Mouse (Mus musculus) myocyte (in vitro differentiated cells): ENCODE measurements at regions not wholly inside any gene's neighbourhood (a gene's known extent, or its start where the extent isn't known, plus 50 kb on each side); places are given as distances from the start of the nearest gene placed in this dataset.

Source experiments
- H3K27me3 ChIP-seq: one replicate; pipeline ENCODE4 v1.6.1; 2011; ENCODE audit not compliant: control insufficient read depth, insufficient read depth, insufficient read length
- H3K36me3 ChIP-seq: one replicate; pipeline ENCODE4 v1.6.1; 2011; ENCODE audit not compliant: control insufficient read depth, insufficient read depth
- H3K4me2 ChIP-seq: one replicate; pipeline ENCODE4 v1.6.1; 2011; ENCODE audit warnings: low read depth, control low read depth
- H3K4me3 ChIP-seq: one replicate; pipeline ENCODE4 v1.5.1; 2011; ENCODE audit warnings: mild to moderate bottlenecking, control low read depth, moderate library complexity
- H3K79me2 ChIP-seq: one replicate; pipeline ENCODE4 v1.6.1; 2011; ENCODE audit not compliant: control insufficient read depth, insufficient read depth
- H3ac ChIP-seq: one replicate; pipeline ENCODE4 v1.6.1; 2011; ENCODE audit not compliant: control insufficient read depth, insufficient read length
- CEBPB ChIP-seq: IDR thresholded peaks from 2 replicates; pipeline ENCODE4 v1.6.1; 2011; ENCODE audit warnings: mild to moderate bottlenecking, moderate library complexity; ENCODE audit not compliant: poor library complexity, insufficient read depth, severe bottlenecking
- E2F4 ChIP-seq: IDR thresholded peaks from one replicate; pipeline ENCODE4 v1.6.1; 2011; ENCODE audit warnings: mild to moderate bottlenecking, control low read depth, moderate library complexity; ENCODE audit not compliant: insufficient read depth
- MAX ChIP-seq: IDR thresholded peaks from one replicate; pipeline ENCODE4 v1.6.1; 2011; ENCODE audit warnings: low read depth, mild to moderate bottlenecking, control low read depth
- MYOD1 ChIP-seq, 3 experiments: IDR thresholded peaks; one replicate each; pipeline ENCODE4 v1.6.1; 2011; ENCODE audit warnings: control low read depth in 2 of 3, low read depth in 2 of 3, mild to moderate bottlenecking in 2 of 3, moderate library complexity in 1 of 3; ENCODE audit not compliant: insufficient read length in 2 of 3, control insufficient read depth in 1 of 3
- MYOG ChIP-seq, 3 experiments: IDR thresholded peaks; one replicate each; pipeline ENCODE4 v1.6.1; 2011; ENCODE audit warnings: control low read depth in 2 of 3, low read depth in 2 of 3, mild to moderate bottlenecking in 2 of 3; ENCODE audit not compliant: insufficient read length in 2 of 3, control insufficient read depth in 1 of 3, insufficient read depth in 1 of 3
- POLR2A ChIP-seq: IDR thresholded peaks from one replicate; pipeline ENCODE4 v1.6.1; 2011; ENCODE audit warnings: low read depth, mild to moderate bottlenecking, control low read depth, moderate library complexity; ENCODE audit not compliant: insufficient read length
- POLR2AphosphoS2 ChIP-seq: IDR thresholded peaks from one replicate; pipeline ENCODE4 v1.6.1; 2011; ENCODE audit warnings: low read depth, control low read depth; ENCODE audit not compliant: insufficient read length
- REST ChIP-seq: IDR thresholded peaks from one replicate; pipeline ENCODE4 v1.6.1; 2011; ENCODE audit warnings: mild to moderate bottlenecking, control low read depth, moderate library complexity; ENCODE audit not compliant: insufficient read depth, insufficient read length
- SRF ChIP-seq: IDR thresholded peaks from one replicate; pipeline ENCODE4 v1.6.1; 2011; ENCODE audit warnings: low read depth; ENCODE audit not compliant: control insufficient read depth, insufficient read length
- TCF12 ChIP-seq: IDR thresholded peaks from one replicate; pipeline ENCODE4 v1.6.1; 2011; ENCODE audit warnings: mild to moderate bottlenecking, control low read depth; ENCODE audit not compliant: poor library complexity, insufficient read depth, severe bottlenecking
- TCF3 ChIP-seq: IDR thresholded peaks from one replicate; pipeline ENCODE4 v1.6.1; 2011; ENCODE audit warnings: low read depth, control low read depth; ENCODE audit not compliant: insufficient read length
- USF1 ChIP-seq: IDR thresholded peaks from one replicate; pipeline ENCODE4 v1.6.1; 2011; ENCODE audit warnings: low read depth, mild to moderate bottlenecking, control low read depth, moderate library complexity

GRCm38 (mm10) chr16:74526521-74526920, 114.9 kb upstream of the Robo2 start:
- Histone ChIP-seq H3ac (no peak overlapping the region), H3K4me2 (peak overlapping the region; percentile 51), H3K79me2 (no peaks in the 10 kb centered on the region), H3K4me3 (no peak overlapping the region), H3K36me3 (no peaks in the 10 kb centered on the region), H3K27me3 (no peaks in the 10 kb centered on the region)
- TF ChIP-seq MYOD1 (IDR thresholded peaks at IDR 0.05; ENCODE audit: control insufficient read depth in 1 of 3, insufficient read length in 2 of 3, low read depth in 2 of 3) (peak in 1 of 3 experiments; percentile 1), MAX (no peak), TCF12 (peak; percentile 3)

- Histone ChIP-seq H3K36me3 (no peaks in the 10 kb centered on the region), H3ac (no peak overlapping the region), H3K27me3 (no peaks in the 10 kb centered on the region), H3K4me3 (no peak overlapping the region), H3K4me2 (no peak overlapping the region), H3K79me2 (no peaks in the 10 kb centered on the region)
- TF ChIP-seq MYOD1 (IDR thresholded peaks at IDR 0.05; ENCODE audit: control insufficient read depth in 1 of 3, insufficient read length in 2 of 3, low read depth in 2 of 3) (no peak), TCF3 (no peak), SRF (no peak), MYOG (IDR thresholded peaks at IDR 0.05; ENCODE audit: control insufficient read depth in 1 of 3, insufficient read depth in 1 of 3, insufficient read length in 2 of 3, low read depth in 2 of 3) (no peak), MAX (no peak), POLR2AphosphoS2 (no peak), TCF12 (no peak), REST (no peak), USF1 (no peak), E2F4 (no peak), POLR2A (no peak), CEBPB (no peak)
Measured at GRCm38 (mm10) chr16:74520501-74520900, 108.9 kb upstream of the Robo2 start.

GRCm38 (mm10) chr16:74517888-74518287, 106.3 kb upstream of the Robo2 start:
- Histone ChIP-seq H3K36me3 (no peaks in the 10 kb centered on the region), H3ac (no peak overlapping the region), H3K4me3 (no peak overlapping the region), H3K27me3 (no peaks in the 10 kb centered on the region), H3K79me2 (no peaks in the 10 kb centered on the region), H3K4me2 (no peak overlapping the region)
- TF ChIP-seq POLR2AphosphoS2: no peak
- TF ChIP-seq SRF: no peak
- TF ChIP-seq MYOG (IDR thresholded peaks at IDR 0.05; ENCODE audit: control insufficient read depth in 1 of 3, insufficient read depth in 1 of 3, insufficient read length in 2 of 3, low read depth in 2 of 3): no peak
- no peak for TF ChIP-seq POLR2A
- no peak for TF ChIP-seq MYOD1 (IDR thresholded peaks at IDR 0.05; ENCODE audit: control insufficient read depth in 1 of 3, insufficient read length in 2 of 3, low read depth in 2 of 3)

- Histone ChIP-seq H3K27me3 (no peaks in the 10 kb centered on the region), H3K36me3 (no peaks in the 10 kb centered on the region), H3K4me3 (no peak overlapping the region), H3K79me2 (no peaks in the 10 kb centered on the region), H3K4me2 (no peak overlapping the region), H3ac (no peak overlapping the region)
- TF ChIP-seq MYOD1 (IDR thresholded peaks at IDR 0.05; ENCODE audit: control insufficient read depth in 1 of 3, insufficient read length in 2 of 3, low read depth in 2 of 3) (no peak), E2F4 (no peak), TCF12 (no peak), MAX (no peak), POLR2A (no peak), TCF3 (no peak), SRF (no peak), CEBPB (no peak), REST (no peak)
Measured at GRCm38 (mm10) chr16:74517374-74517773, 105.7 kb upstream of the Robo2 start.

- Histone ChIP-seq H3ac (no peak overlapping the region), H3K4me2 (peak overlapping the region; percentile 24), H3K36me3 (no peaks in the 10 kb centered on the region), H3K27me3 (no peaks in the 10 kb centered on the region), H3K79me2 (no peaks in the 10 kb centered on the region), H3K4me3 (no peak overlapping the region)
- TF ChIP-seq MYOG (IDR thresholded peaks at IDR 0.05; ENCODE audit: control insufficient read depth in 1 of 3, insufficient read depth in 1 of 3, insufficient read length in 2 of 3, low read depth in 2 of 3) (no peak), POLR2A (no peak), POLR2AphosphoS2 (no peak), TCF3 (no peak), TCF12 (no peak), MAX (no peak), E2F4 (no peak), CEBPB (no peak), MYOD1 (IDR thresholded peaks at IDR 0.05; ENCODE audit: control insufficient read depth in 1 of 3, insufficient read length in 2 of 3, low read depth in 2 of 3) (no peak), REST (no peak), USF1 (no peak)
Measured at GRCm38 (mm10) chr16:74514481-74514880, 102.9 kb upstream of the Robo2 start.
